Mouse (Mus musculus): Measurements from ENCODE around the gene Ltbp4. TPM values are rescaled to one million over a fixed set of nuclear protein-coding genes. Genes with fewer than 3 reads are reported as not detected.

The Ltbp4 gene
- polyA plus RNA-seq, 1 experiment from 2014 or later, result 40.7 TPM

- Histone ChIP-seq H3K4me1 (replicated peaks; ENCODE audit: control insufficient read depth, insufficient read depth, low read length) (peaks cover 3% of the 10 kb centered on the region; the same call in 1 of the 2 replicates), H3K9me3 (ENCODE audit: control insufficient read depth) (no peaks in the 10 kb centered on the region), H3K27me3 (replicated peaks; ENCODE audit: control insufficient read depth, insufficient read depth, low read length) (peaks cover 77% of the 10 kb centered on the region), H3K36me3 (ENCODE audit: control insufficient read depth, insufficient read depth) (no peaks in the 10 kb centered on the region), H3K4me2 (replicated peaks; ENCODE audit: low read depth) (peak overlapping the region; percentile 82; the same call in 1 of the 2 replicates), H3K9ac (ENCODE audit: low read depth, low read length) (no peak overlapping the region), H3K27ac (ENCODE audit: low read depth, low read length) (no peak overlapping the region), H3K4me3 (ENCODE audit: low read depth, low read length) (no peak overlapping the region)
- ATAC-seq, result no peak
- TF ChIP-seq CTCF (IDR thresholded peaks at IDR 0.05; ENCODE audit: low read depth), result no peak
- 53% methylated on average over 15 of the region's 15 CpGs for WGBS
Measured at GRCm38 (mm10) chr7:27335011-27335720, 2.3 kb downstream of the Ltbp4 start.

- Histone ChIP-seq H3K27ac (ENCODE audit: low read depth, low read length) (no peak overlapping the region), H3K4me2 (replicated peaks; ENCODE audit: low read depth) (peak overlapping the region; percentile 82), H3K36me3 (ENCODE audit: control insufficient read depth, insufficient read depth) (no peaks in the 10 kb centered on the region), H3K9ac (ENCODE audit: low read depth, low read length) (no peak overlapping the region), H3K4me1 (replicated peaks; ENCODE audit: control insufficient read depth, insufficient read depth, low read length) (peaks cover 4% of the 10 kb centered on the region; the same call in 1 of the 2 replicates), H3K9me3 (ENCODE audit: control insufficient read depth) (no peaks in the 10 kb centered on the region), H3K27me3 (replicated peaks; ENCODE audit: control insufficient read depth, insufficient read depth, low read length) (peaks cover 79% of the 10 kb centered on the region), H3K4me3 (ENCODE audit: low read depth, low read length) (peak overlapping the region; percentile 9; the same call in 1 of the 2 replicates)
- WGBS, result 5% methylated on average over 32 of the region's 32 CpGs
- no peak for ATAC-seq
- peak; percentile 30; the same call in 1 of the 2 replicates for TF ChIP-seq CTCF (IDR thresholded peaks at IDR 0.05; ENCODE audit: low read depth)
Measured at GRCm38 (mm10) chr7:27334405-27334911, 3.0 kb downstream of the Ltbp4 start.

- no peaks in the 10 kb centered on the region for H3K9me3 ChIP-seq (ENCODE audit: control insufficient read depth)
- H3K36me3 ChIP-seq (ENCODE audit: control insufficient read depth, insufficient read depth), result no peaks in the 10 kb centered on the region
- H3K4me1 ChIP-seq (replicated peaks; ENCODE audit: control insufficient read depth, insufficient read depth, low read length), result peaks cover 8% of the 10 kb centered on the region; the same call in 1 of the 2 replicates
- H3K4me3 ChIP-seq (ENCODE audit: low read depth, low read length), result peak overlapping the region; percentile 58
- no peak for ATAC-seq
- H3K27me3 ChIP-seq (replicated peaks; ENCODE audit: control insufficient read depth, insufficient read depth, low read length), result peaks cover 82% of the 10 kb centered on the region
- peak overlapping the region; percentile 82 for H3K4me2 ChIP-seq (replicated peaks; ENCODE audit: low read depth)
- under 1% methylated on average over 64 of the region's 77 CpGs for WGBS
- peak overlapping the region; percentile 61; the same call in 1 of the 2 replicates for H3K27ac ChIP-seq (ENCODE audit: low read depth, low read length)
- peak; percentile 24 for TF ChIP-seq CTCF (IDR thresholded peaks at IDR 0.05; ENCODE audit: low read depth)
- H3K9ac ChIP-seq (ENCODE audit: low read depth, low read length), result peak overlapping the region; percentile 55
Measured at GRCm38 (mm10) chr7:27333316-27333941, 4.1 kb downstream of the Ltbp4 start.

DNA sequence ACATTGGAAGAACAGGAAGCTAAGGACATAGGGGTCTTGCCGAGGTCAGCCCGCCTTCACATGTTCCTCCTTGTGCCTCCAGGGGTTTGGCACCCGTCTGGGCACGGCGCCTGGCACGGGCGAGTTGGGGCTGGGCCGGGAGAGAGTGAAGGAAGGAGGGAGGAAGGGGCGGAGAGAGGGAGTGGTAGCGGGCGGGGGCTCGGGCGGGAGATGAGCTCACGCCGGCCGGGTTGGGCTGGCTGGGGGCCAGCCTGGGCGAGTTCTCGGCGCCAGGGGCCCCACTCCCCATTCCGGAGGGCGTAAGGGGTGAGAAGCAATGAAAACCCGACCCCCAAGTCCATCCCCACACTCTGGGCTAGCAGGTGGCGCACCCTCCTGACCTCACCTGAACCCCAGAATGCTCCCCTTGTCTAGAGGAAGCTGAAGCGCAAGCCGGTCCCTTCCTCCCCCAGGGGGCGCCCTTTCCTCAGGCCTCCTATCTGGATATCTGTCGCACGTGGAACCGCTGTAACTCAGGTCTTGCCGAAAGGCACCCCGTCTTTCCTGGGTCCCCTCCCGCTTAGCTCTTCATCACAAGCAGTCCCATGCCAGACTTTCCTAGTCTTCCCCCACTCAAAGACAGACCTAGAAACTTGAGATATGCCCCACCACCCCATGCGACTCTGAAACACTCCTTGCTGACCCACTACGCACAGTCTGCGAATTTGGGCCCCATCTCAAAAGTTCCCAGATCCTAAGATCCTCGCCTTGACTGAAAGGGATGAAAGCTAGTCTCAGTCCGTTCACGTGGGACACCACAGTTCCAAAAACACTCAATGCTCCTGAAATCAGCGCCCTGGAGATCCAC, 4.9 kb downstream of the Ltbp4 start:
- no peak for ATAC-seq
- peaks cover 8% of the 10 kb centered on the region; the same call in 1 of the 2 replicates for H3K4me1 ChIP-seq (replicated peaks; ENCODE audit: control insufficient read depth, insufficient read depth, low read length)
- peaks cover 75% of the 10 kb centered on the region for H3K27me3 ChIP-seq (replicated peaks; ENCODE audit: control insufficient read depth, insufficient read depth, low read length)

GRCm38 (mm10) chr7:27331854-27332253, 5.6 kb downstream of the Ltbp4 start:
- H3K4me2 ChIP-seq (replicated peaks; ENCODE audit: low read depth), result peak overlapping the region; percentile 82
- peak overlapping the region; percentile 61 for H3K27ac ChIP-seq (ENCODE audit: low read depth, low read length)
- H3K4me1 ChIP-seq (replicated peaks; ENCODE audit: control insufficient read depth, insufficient read depth, low read length), result peaks cover 8% of the 10 kb centered on the region; the same call in 1 of the 2 replicates
- ATAC-seq, result no peak
- H3K9ac ChIP-seq (ENCODE audit: low read depth, low read length), result 0 out of 2 replicates have a peak overlapping the region, but pooled peaks have one; percentile 22
- peak overlapping the region; percentile 58 for H3K4me3 ChIP-seq (ENCODE audit: low read depth, low read length)
- peaks cover 73% of the 10 kb centered on the region for H3K27me3 ChIP-seq (replicated peaks; ENCODE audit: control insufficient read depth, insufficient read depth, low read length)
- 5% methylated on average over 8 of the region's 8 CpGs for WGBS
- H3K9me3 ChIP-seq (ENCODE audit: control insufficient read depth), result no peaks in the 10 kb centered on the region
- H3K36me3 ChIP-seq (ENCODE audit: control insufficient read depth, insufficient read depth), result no peaks in the 10 kb centered on the region
- no peak for TF ChIP-seq CTCF (IDR thresholded peaks at IDR 0.05; ENCODE audit: low read depth)

More for the DNA sequence above, 4.9 kb downstream of the Ltbp4 start:
- H3K4me2 ChIP-seq (replicated peaks; ENCODE audit: low read depth), result peak overlapping the region; percentile 82
- peak overlapping the region; percentile 58 for H3K4me3 ChIP-seq (ENCODE audit: low read depth, low read length)
- WGBS, result 1% methylated on average over 38 of the region's 39 CpGs
- H3K27ac ChIP-seq (ENCODE audit: low read depth, low read length), result peak overlapping the region; percentile 61
- H3K36me3 ChIP-seq (ENCODE audit: control insufficient read depth, insufficient read depth), result no peaks in the 10 kb centered on the region
- H3K9ac ChIP-seq (ENCODE audit: low read depth, low read length), result 0 out of 2 replicates have a peak overlapping the region, but pooled peaks have one; percentile 22
- TF ChIP-seq CTCF (IDR thresholded peaks at IDR 0.05; ENCODE audit: low read depth), result peak; percentile 93
- H3K9me3 ChIP-seq (ENCODE audit: control insufficient read depth), result no peaks in the 10 kb centered on the region

Data from intestine, postnatal 0 days (tissue).